Mouse (Mus musculus): ENCODE data around the gene Gm31371.
A peak's percentile ranks its signal among the peaks of the same experiment; 100 is the strongest.
"Not testable (repeated sequence)": the region's sequence is repeated elsewhere in the genome, so short reads cannot be mapped to it uniquely, and the experiment has no call there.

Gene Gm31371

GRCm38 (mm10) chr8:19903092-19903491 lies at the start of gene Gm31371:
Gm31371 (plus strand) TSS chr8:19903392.
- DNase-seq (ENCODE audit: low spot score in 2 of 2) = not testable (repeated sequence)

DNA sequence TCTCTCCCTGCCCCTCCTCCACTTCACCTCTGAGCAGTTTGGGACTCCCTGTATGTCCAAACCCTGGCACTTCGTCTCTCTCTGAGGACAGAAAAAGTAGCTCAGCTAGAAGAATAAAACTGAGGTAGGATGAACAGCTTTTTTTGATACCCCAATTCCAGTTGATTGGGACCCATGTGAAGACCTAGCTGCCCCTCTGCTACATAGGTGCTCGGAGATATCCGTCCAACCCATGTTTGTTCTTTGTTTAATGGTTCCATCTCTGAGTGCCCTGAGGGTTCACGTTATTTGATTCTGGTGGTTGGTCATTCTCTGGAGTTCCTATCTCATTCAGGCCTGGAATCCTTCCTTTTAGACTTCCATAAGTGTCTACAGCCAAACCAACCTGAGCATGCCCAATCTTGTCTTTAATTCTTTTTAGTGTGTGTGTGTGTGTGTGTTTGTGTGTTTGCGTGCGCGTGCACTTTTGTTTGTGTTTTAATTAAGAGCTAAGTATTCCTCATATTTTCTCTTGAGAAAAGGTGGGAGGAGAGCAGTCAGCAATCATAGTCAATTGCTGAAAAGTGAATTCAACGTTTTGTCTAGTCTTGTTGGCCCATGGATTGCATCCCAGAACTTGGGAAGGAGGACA lies 3.3 kb downstream of the Gm31371 start:
- peak in 1 of 2 experiments; percentile 11 for DNase-seq (ENCODE audit: low spot score in 2 of 2)

DNA sequence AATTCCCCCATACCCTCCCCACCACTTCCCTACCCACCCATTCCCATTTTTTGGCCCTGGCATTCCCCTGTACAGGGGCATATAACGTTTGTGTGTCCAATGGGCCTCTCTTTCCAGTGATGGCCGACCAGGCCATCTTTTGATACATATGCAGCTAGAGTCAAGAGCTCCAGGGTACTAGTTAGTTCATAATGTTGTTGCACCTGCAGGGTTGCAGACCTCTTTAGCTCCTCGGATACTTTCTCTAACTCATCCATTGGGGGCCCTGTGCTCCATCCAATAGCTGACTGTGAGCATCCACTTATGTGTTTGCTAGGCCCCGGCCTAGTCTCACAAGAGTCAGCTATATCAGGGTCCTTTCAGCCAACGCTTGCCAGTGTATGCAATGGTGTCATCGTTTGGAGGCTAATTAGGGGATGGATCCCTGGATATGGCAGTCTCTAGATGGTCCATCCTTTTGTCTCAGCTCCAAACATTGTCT lies 5.7 kb downstream of the Gm31371 start:
- DNase-seq (ENCODE audit: low spot score in 2 of 2) = peak in 1 of 2 experiments; percentile 14

DNA sequence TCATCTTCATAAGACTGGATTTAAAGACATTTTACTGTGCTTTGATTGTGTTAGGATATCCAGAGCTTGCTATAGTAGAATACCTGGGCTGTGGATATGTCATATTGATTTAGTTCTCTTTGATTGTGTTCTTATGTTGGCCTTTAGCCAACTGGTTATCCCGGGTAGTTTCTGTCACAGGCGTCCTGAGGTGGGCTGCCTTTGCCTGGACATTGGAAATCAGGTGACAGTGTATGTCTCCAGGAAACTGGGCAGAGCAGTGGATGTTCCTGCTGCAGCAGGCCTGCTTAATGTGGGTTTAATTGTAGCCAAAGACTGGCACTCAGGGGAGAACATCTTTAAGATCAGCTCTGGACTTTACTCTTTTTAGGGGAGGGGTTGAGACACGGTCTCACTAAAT lies 15.9 kb downstream of the Gm31371 start:
- not testable (repeated sequence) for DNase-seq (ENCODE audit: low spot score in 2 of 2)

DNA sequence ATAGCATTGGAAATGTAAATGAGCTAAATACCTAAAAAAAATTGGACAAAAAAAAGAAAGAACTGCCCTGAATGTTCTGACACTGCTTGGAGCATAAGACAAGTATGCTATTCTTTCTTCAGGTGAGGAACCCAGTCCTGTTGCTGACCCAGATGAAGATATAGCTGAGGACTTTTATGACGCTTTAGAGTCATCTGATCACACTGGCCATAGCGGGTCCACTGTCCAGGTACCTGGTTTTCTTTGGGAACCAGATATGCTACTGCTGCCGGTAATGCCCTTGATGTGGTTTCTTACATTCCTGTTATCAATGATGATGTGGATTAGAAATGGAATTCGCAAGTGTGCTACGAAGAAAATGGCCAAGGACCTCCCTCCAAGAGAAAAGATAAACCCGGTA lies 31.1 kb downstream of the Gm31371 start:
- peak in 1 of 2 experiments; percentile 7 for DNase-seq (ENCODE audit: low spot score in 2 of 2)

GRCm38 (mm10) chr8:19935541-19936030 lies 32.4 kb downstream of the Gm31371 start:
- peak; percentile 7 to 11 for DNase-seq (ENCODE audit: low spot score in 2 of 2)

DNA sequence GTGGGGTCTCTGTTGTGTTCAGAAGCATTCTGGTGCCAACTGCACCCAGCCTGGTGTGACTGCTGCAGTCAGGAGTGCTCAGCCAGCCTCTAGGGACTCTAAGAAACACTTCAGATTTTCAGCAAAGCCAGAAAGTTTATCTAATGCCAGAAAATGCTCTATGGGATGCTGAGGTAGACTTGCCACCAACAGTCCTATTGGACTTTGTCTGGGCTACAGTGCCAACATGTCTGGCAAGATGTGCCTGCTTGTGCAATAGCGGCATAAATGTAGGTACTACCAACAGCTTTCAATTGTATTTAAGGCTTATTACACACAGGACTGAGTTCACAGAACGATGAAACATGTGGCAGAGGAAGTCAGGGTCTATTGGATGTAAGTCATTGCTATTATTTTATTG lies 57.7 kb downstream of the Gm31371 start:
- DNase-seq (ENCODE audit: low spot score in 2 of 2) = no peak

DNA sequence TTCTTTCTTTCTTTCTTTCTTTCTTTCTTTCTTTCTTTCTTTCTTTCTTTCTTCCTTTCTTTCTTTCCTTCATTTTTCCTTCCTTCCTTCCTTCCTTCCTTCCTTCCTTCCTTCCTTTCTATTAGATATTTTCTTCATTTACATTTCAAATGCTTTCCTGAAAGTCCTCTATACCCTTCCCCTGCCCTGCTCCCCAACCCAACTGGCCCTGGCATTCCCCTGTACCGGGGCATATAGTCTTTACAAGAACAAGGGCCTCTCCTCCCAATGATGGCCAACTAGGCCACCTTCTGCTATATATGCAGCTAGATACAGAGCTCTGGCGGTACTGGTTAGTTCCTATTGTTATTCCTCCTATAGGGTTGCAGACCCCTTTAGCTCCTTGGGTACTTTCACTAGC lies 60.6 kb downstream of the Gm31371 start:
- peak; percentile 5 to 17 for DNase-seq (ENCODE audit: low spot score in 2 of 2)

GRCm38 (mm10) chr8:19968151-19968550 lies 65.0 kb downstream of the Gm31371 start:
- DNase-seq (ENCODE audit: low spot score in 2 of 2) = peak; percentile 24 to 27

DNA sequence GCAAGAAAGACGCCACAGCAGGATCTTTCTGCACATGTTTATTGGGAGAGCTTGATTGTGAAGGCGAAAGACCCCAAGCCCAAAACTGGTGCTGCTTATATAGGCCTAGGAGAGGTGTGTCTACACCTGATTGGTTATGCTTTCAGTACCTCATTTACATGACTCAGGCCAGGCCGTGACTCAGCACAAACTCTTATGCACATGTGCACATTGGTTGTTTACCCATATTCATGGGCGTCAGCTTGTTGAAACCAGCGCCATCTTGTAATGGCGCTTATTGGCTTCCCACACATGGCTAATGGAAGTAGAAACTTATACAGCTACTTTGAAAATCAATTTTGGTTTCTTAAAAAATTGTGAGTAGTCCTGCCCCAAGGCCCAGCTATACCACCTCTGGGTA lies 72.0 kb downstream of the Gm31371 start:
- DNase-seq (ENCODE audit: low spot score in 2 of 2) = not testable (repeated sequence)
